Mouse (Mus musculus): Measurements from ENCODE around the gene Znrf3.

The Znrf3 gene

GRCm38 (mm10) chr11:5307024-5307905 is 137.4 kb downstream of the Znrf3 start:
- no peak for DNase-seq

- DNase-seq, result no peak
These were observed 138.6 kb downstream of the Znrf3 start for GRCm38 (mm10) chr11:5306017-5306416.

GRCm38 (mm10) chr11:5304526-5304925 is 140.1 kb downstream of the Znrf3 start:
- no peak for DNase-seq

DNA sequence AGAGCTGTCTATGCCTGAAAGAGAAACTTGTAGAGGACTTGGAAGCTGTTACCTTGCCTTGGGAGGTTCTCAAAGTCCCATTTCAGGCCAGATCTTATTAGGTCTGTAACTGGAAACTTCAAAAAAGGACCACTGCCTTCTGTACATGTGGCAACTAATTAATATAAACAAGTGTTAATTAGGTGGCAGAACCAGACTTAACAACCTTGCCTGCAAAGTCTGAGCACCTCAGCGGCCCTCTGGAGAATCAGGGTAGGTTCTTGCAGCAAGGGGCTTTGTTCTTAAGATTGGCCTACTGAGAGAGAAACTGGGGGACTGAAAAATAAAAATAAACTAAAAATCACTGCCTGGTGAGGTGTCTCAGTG is 146.7 kb downstream of the Znrf3 start:
- DNase-seq, result no peak

DNA sequence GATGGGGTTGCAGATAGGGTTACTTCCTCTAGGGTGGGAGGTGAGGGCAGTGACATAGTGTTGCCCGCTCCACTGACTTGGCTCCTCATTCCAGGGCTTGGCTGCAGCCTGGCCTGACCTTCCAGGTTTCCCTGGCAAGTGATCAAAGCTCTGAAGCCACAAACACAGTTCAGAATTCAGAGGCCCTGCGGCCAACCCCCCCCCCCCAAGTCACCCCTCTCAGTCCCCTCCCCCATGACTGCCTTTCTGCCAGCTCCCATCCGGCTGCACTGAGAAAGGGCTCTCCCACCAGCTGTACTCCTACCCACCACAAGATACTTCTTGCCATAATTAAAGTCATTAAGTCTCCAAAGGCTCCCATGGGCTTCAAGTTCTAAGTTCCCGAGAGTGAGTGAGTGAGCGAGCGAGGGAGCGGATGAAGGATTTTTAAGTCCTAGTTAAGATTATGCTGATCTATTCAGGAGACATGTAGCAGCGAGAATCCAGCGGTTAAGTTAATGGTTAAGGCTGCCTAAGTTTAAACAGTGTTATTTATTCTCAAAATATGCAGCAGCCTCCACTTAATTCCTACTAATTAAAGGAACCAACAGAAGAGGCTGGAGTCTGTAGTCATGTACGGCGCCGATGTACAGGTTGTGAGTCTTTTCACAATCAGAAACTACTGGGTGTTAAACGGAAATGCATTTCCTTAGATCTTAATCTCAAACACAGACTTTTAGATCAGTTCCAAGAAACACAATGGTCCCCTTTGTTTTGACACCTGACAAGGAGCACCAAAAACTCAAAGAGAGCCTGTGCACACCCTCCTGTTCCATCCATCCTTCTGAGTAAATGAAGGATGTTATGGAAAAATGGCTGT is 147.3 kb downstream of the Znrf3 start:
- DNase-seq, result no peak

DNA sequence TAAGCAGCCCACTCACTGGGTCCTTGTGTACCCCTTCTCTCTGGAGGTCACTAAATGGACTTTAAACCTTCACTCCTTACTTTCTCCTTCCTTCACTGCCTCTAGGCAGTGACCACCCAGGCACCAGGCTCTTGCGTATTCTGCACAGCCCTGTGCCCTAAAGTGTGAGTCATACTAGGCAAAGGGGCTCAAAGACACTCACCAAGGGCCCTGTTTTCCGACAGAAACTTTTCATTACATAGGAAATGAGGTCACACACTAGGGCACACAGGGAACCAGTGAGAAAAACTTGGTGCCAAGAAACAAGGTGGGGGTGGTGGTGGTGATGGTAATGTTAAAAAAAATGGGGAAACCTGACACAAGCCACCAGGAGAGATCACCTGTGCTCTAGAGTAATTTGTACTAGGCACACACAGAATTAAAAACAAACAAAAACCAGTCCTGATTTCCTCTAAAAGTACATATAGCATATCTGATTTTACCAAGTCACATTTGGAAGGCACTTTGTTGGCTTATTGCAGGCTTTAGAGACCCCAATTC is 148.0 kb downstream of the Znrf3 start:
- no peak for DNase-seq

DNA sequence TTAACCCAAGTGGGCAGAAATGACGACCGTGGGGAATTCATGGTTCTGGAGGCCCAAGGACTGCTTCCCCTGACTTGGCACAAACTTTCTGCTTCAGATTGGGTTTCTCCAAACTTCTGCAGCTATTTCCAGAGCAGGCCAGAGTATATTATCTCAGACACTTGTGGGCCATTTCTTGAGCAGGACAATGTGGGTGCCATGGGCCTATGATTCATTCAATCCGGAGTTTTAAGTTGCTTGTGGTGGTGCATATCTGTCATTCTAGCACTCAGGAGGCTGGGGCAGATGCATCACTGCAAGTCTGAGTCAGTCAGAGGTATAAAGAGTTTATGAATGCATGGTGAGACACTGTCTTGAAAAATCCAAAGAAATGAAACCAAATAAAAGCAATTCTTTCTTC is 149.8 kb downstream of the Znrf3 start:
- DNase-seq, result no peak

- peak; percentile 78 for DNase-seq
These were observed 154.0 kb downstream of the Znrf3 start for GRCm38 (mm10) chr11:5290691-5291090.

DNA sequence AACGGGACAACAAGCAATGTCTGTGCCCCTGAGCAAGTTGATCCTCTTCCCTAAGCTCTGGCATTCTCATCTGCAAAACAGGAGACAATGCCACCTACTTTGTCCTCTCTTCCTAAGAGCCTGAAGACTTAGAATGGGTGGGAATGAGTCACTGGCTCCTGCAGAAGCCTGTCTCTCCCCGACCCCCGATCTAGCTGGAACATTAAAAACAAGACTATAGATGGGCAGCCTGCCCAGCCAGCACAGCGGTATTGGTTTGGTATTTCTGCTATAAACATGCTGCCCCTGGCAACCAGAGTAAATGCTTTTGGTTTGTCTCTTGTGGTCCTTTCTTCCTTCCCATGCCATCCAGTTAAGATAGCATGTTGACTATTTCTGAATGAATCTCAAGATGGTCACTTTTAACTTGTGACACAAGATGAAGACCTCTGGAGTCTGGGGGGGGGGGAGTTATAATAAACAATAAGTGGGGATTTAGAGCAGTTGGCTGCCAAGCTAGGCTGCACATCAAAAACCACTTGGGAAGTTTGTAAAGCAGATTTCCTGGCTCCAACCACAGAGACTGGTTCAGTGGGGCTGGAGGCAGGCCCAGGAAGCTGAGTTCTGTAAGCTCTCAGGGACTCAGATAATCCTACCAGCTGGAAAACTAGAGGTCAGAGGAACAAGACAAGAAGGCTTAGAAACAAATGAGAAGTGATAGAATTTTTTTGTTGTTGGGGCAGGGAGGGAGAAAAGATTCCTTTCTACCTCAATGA is 154.6 kb downstream of the Znrf3 start:
- DNase-seq, result no peak

GRCm38 (mm10) chr11:5283987-5284386 is 160.7 kb downstream of the Znrf3 start:
- no peak for DNase-seq

- DNase-seq, result no peak
These were observed 163.7 kb downstream of the Znrf3 start for GRCm38 (mm10) chr11:5280932-5281331.

DNA sequence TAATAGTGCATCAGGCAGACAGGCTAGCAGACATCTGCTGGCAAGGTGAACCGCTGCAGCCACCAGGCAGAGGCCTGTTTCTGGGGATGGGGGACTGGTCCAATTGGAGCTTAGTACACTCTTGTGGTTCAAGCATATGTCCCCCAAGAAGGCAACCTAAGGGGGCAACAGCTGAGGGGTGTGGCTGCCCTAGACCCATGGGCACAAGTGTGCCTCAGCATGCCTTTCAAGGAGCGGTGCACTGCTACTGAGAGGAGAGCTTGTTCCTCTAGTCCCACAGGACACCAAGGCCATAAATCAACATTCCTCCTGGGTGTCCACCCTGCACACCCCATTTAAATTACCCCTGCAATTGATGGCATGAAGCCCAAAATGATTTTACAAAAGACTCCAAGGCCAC is 166.2 kb downstream of the Znrf3 start:
- no peak for DNase-seq

- DNase-seq, result no peak
These were observed 167.2 kb downstream of the Znrf3 start for GRCm38 (mm10) chr11:5277307-5277971.

GRCm38 (mm10) chr11:5275216-5275615 is 169.4 kb downstream of the Znrf3 start:
- DNase-seq, result no peak

- DNase-seq, result no peak
These were observed 172.0 kb downstream of the Znrf3 start for GRCm38 (mm10) chr11:5272536-5273234.

GRCm38 (mm10) chr11:5272066-5272360 is 172.6 kb downstream of the Znrf3 start:
- DNase-seq, result no peak

DNA sequence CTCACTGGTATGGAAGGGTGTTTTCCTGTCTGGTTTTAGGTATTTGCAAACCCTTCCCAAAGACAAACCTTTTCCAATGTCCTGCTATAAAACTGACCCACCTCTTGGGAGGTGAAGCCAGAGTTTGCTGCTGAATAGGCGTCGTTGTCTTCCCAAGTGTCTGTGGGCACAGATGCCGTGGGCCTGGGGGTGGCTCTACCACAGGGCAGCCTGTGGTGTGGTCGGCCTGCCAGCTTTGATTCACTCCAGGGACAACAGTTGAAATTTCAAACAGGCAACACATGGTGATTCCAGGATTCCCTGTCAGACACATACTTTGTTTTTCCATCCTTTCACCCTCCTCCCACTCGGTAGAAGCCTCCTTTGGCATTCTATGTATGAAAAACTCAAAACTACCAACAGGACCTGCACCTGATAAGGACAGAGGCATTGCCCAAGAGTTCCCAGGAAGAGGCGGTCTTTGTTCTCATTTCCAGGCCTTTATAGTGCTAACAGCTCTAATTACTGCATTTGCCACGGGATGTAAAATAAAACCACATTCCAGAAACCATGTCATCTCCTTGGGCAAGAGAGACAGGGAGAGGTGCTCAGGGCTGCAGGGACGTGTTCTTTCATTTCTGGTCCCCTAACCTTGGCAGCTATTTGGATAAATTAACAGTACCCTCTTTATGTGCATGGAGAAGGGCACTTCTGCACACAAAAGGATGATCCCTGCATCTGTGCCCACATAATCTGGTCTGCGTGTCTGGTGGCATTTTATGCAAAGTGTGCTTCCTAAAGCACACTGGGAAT is 173.2 kb downstream of the Znrf3 start:
- DNase-seq, result no peak

DNA sequence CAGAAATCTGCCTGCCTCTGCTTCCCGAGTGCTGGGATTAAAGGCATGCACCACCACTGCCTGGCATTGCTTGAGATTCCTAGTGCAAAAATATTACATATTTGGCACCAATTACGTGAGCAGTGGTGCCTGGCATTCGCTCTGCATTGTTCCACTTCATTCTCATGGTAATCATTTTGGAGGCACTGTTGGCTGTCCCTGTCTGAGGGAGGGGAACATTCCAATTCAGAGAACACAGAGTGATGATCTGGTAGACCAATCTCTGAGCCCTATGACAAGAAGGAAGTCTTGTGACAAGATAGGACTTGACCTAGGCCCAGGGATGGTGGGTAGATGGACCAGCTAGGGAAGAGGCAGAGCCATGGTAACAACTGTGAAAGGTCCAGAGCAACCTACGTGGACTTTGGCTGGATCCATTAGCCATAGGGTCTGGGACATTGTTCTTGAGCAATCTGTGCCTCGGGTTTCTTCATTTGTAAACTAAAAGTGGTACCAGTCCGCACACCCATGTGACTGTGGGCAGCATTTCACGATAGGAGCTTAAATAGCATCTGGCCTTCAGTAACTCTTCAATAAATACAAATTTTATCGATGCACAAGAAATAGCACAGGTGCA is 174.7 kb downstream of the Znrf3 start:
- no peak for DNase-seq

DNA sequence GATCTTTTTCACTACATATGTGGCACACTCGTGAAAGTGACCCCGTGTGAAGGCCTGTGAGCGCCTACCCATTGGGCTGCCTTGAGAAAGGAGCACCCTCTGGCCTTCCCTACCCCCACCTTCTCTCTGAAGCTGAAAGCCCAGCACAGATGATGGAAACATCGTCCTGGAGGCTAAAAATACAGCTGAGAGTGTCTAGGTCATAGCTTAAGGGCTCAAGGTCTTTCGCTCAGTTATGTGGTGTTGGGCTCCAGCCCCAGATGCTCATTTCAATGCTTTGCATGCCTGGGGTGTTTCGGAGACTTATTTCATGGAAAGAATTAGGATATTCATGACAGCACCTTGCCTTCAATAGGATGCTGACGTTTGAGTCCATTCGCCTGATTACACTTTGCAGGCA is 178.9 kb downstream of the Znrf3 start:
- no peak for DNase-seq

DNA sequence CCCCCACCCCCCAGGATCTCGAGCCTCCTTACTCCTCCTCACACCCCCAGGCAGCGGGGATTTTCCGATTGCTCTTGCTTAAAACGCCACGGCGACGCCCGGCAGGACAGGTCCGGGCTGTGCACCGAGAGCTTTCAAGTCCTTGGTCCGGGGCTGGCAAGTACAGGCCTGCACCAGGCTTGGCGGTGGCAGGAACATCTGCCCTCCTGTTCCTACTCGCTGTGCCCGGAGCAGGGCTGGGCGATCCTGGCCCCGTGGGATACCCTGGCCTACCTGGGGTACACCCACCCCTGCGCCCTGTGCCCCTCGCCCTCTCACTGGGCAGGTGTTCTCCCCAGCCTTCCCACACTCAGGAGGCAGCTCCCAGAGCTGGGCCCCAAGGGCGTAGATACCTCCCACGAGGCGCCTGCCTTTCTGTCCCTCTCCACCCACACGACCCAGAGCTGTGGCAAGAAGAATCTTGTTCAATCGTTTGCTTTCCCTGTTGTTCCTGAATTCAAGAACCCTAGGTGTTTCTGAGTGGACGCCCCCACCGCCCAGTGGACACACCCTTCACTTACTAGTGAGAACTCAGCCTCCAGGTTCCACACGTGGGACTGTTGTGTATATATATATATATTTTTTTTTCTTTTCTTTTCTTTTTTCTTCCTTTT is 181.4 kb downstream of the Znrf3 start:
- no peak for DNase-seq
